Mouse (Mus musculus) embryonic fibroblast, embryonic 13.5 days (primary cell): ENCODE data around the gene Rrp8.

ENCODE experiments used
- CTCF ChIP-seq: IDR thresholded peaks from 2 replicates; pipeline ENCODE4 v1.5.1; 2011; ENCODE audit warnings: mild to moderate bottlenecking, control low read depth, low read length, moderate library complexity, borderline replicate concordance; ENCODE audit not compliant: insufficient read depth
- POLR2A ChIP-seq: IDR thresholded peaks from 2 replicates; pipeline ENCODE4 v1.6.1; 2011; ENCODE audit warnings: low read depth, mild to moderate bottlenecking, control low read depth, low read length, moderate library complexity

DNA sequence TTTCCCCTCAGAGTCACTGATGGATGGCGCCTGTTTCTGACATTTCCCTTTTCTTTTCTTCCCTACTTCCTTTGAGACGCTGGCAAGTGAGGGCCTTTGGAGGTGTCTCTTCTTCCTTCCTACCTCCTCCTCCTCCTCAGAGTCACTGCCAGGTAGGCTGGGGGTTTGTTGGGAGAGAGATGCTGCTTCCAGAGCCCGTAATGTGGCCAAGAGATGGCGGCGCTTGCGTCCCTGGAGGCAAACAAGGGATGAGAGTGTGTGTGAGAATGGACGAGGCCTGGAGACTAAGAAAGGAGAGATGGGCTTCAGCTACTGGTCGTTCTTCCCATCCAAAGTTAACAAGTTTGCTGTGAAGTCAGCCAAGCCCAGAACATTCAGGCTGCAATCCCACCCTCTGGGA, 2.4 kb downstream of the Rrp8 start:
- TF ChIP-seq CTCF, result no peak
- no peak for TF ChIP-seq POLR2A
